Mouse (Mus musculus) neural tube, embryonic 11.5 days (tissue): ENCODE measurements around the gene Hils1. TPM values are rescaled to one million over a fixed set of nuclear protein-coding genes. Genes with fewer than 3 reads are reported as not detected.
A peak's percentile ranks its signal among the peaks of the same experiment; 100 is the strongest.

Experiments
- ATAC-seq: fragments of 200-750 bp; cut with Nextera tagmentation; 2 replicates; pipeline ENCODE4 v1.8.0; 2017; ENCODE audit warnings: moderate number of reproducible peaks, mild to moderate bottlenecking, moderate TSS enrichment, moderate library complexity; ENCODE audit not compliant: insufficient read depth, low FRiP score, low TSS enrichment
- DNase-seq: peaks from one replicate; pipeline ENCODE4 v3.0.0-alpha.2; 2015; ENCODE audit warnings: low spot score
- H3K27ac ChIP-seq: fragments of 300-500 bp; sonication (generic); 2 replicates; pipeline ENCODE4 v1.5.1; 2014; ENCODE audit warnings: low read depth, mild to moderate bottlenecking, low read length
- H3K27me3 ChIP-seq: fragments of 300-500 bp; sonication (generic); 2 replicates; pipeline ENCODE4 v1.6.1; 2014; ENCODE audit warnings: mild to moderate bottlenecking, low read length, mixed read lengths; ENCODE audit not compliant: control insufficient read depth, insufficient read depth
- H3K36me3 ChIP-seq: fragments of 300-500 bp; sonication (generic); 2 replicates; pipeline ENCODE4 v1.6.1; 2014; ENCODE audit warnings: mild to moderate bottlenecking, low read length, moderate library complexity, mixed read lengths; ENCODE audit not compliant: control insufficient read depth, insufficient read depth
- H3K4me1 ChIP-seq: fragments of 300-500 bp; sonication (generic); 2 replicates; pipeline ENCODE4 v1.6.1; 2014; ENCODE audit warnings: low read length, mixed read lengths; ENCODE audit not compliant: control insufficient read depth, insufficient read depth
- H3K4me2 ChIP-seq: fragments of 300-500 bp; sonication (generic); 2 replicates; pipeline ENCODE4 v1.6.1; 2014; ENCODE audit warnings: low read depth, mild to moderate bottlenecking, moderate library complexity
- H3K4me3 ChIP-seq: fragments of 300-500 bp; sonication (generic); 2 replicates; pipeline ENCODE4 v1.5.1; 2014; ENCODE audit warnings: low read depth, low read length
- H3K9ac ChIP-seq: fragments of 300-500 bp; sonication (generic); 2 replicates; pipeline ENCODE4 v1.6.1; 2014; ENCODE audit warnings: mild to moderate bottlenecking, low read length
- H3K9me3 ChIP-seq: fragments of 300-500 bp; sonication (generic); 2 replicates; pipeline ENCODE4 v1.6.1; 2016; ENCODE audit warnings: low read length; ENCODE audit not compliant: control insufficient read depth
- WGBS: fragments of 180-500 bp; shearing (Covaris S2); extraction: QIAGEN DNeasy Blood & Tissue Kit; methylation state at CpG from one replicate; pipeline ENCODE4 v1.1.7; 2014; 5-methylcytosine and 5-hydroxymethylcytosine counted together
- polyA plus RNA-seq: library from polyadenylated mRNA; unstranded; fragments of >200 nt; fragmentation: Nextera tagmentation; extraction: Ambion mirVana; gene quantifications from 2 replicates; pipeline ENCODE4 v1.2.1, GENCODE M21; 2014

Hils1 gene
- polyA plus RNA-seq, 1 experiment from 2014 or later, result not detected

DNA sequence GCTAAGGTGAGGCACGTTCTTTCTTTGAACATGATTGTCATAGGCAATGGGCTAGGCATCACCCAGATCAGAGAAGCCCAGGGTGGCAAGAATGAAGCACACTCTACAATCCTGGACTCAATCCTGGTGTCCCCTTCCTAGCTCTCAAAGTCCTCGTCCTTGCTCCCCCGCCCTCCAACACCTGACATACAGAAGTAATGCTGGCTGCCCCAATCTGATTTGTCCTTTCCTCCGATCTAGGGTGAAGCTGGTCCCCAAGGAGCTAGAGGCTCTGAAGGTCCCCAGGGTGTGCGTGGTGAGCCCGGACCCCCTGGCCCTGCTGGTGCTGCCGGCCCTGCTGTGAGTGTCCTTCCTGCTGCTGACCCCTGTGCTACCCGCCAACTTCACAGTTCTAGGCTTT, 25.6 kb upstream of the Hils1 start:
- DNase-seq (no peak), ATAC-seq (no peak)
- Histone ChIP-seq H3K36me3 (no peaks in the 10 kb centered on the region; the same call in 1 of the 2 replicates), H3K4me2 (no peak overlapping the region), H3K9ac (no peak overlapping the region), H3K27ac (no peak overlapping the region), H3K27me3 (peaks cover 14% of the 10 kb centered on the region), H3K9me3 (no peaks in the 10 kb centered on the region), H3K4me3 (no peak overlapping the region), H3K4me1 (no peaks in the 10 kb centered on the region)
- 80% methylated on average over 8 of the region's 8 CpGs for WGBS

DNA sequence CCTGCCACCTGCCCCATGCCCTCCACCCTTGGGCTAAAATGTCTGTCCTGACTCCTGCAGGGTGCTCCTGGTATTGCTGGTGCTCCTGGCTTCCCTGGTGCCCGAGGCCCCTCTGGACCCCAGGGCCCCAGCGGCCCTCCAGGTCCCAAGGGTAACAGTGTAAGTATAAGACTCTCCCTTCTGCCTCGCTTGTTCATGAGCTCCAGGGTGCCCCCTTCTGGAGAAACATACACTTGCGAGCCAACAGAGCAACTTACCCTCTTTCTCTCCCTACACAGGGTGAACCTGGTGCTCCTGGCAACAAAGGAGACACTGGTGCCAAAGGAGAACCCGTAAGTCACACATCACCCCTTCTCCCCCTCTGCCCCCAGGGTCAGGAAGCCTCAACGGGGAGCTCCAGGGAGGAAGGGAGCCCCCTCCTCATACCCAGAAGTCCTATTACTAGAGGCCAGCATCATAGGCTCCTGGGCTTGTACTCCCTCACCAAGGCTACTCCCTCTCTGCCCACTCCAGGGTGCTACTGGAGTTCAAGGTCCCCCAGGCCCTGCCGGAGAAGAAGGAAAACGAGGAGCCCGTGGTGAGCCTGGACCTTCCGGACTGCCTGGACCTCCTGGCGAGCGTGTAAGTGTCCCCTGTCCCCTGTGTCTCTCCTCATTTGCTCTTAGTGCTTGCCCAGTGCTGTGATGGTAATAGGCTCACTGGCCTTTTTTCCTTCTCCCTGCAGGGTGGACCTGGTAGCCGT, 24.9 kb upstream of the Hils1 start:
- no peak for ATAC-seq
- Histone ChIP-seq H3K27me3 (peaks cover 14% of the 10 kb centered on the region), H3K4me3 (no peak overlapping the region), H3K27ac (no peak overlapping the region), H3K36me3 (no peaks in the 10 kb centered on the region; the same call in 1 of the 2 replicates), H3K9ac (no peak overlapping the region), H3K4me2 (no peak overlapping the region), H3K4me1 (no peaks in the 10 kb centered on the region), H3K9me3 (no peaks in the 10 kb centered on the region)
- peak; percentile 34 for DNase-seq
- WGBS, result 51% methylated on average over 13 of the region's 13 CpGs

DNA sequence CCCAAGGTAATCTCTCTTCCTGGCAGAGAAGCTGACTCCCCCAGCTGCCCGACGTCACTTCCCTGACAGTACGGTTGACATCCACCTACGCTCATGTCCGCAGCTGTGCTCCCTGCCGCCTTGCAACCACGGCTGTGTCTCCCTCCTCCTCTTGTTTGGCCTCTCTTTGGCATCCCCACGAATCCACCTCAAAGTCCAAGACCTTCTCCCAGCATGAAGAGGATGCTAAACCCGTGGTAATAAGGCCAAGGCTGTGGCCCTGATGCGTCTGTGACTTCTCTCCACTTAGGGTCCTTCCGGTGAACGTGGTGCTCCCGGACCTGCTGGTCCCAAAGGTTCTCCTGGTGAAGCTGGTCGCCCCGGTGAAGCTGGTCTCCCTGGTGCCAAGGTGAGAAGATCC, 24.3 kb upstream of the Hils1 start:
- WGBS, result 81% methylated on average over 15 of the region's 15 CpGs
- H3K4me3 ChIP-seq, result no peak overlapping the region
- H3K27ac ChIP-seq, result no peak overlapping the region
- H3K9me3 ChIP-seq, result no peaks in the 10 kb centered on the region
- H3K4me1 ChIP-seq, result no peaks in the 10 kb centered on the region
- H3K9ac ChIP-seq, result no peak overlapping the region
- peaks cover 11% of the 10 kb centered on the region for H3K27me3 ChIP-seq
- DNase-seq (no peak), ATAC-seq (no peak)
- no peaks in the 10 kb centered on the region; the same call in 1 of the 2 replicates for H3K36me3 ChIP-seq
- H3K4me2 ChIP-seq, result no peak overlapping the region

DNA sequence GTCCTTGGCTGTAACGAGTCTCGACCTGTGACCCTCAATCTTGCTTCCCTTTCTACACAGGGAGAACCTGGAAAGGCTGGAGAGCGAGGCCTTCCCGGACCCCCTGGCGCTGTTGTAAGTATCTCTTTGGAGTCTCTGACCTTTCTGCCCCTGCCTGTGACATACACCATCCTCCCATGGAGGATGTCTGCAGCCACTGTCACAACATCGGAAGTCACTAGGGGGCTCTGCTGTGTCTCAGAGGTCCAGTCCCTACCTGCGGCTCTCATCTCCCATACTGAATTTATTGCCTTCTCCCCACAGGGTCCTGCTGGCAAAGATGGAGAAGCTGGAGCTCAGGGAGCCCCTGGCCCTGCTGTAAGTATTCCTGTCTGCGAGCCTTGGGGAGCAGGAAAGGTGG, 23.1 kb upstream of the Hils1 start:
- Histone ChIP-seq H3K27me3 (no peaks in the 10 kb centered on the region), H3K9me3 (no peaks in the 10 kb centered on the region)
- no peak for ATAC-seq

DNA sequence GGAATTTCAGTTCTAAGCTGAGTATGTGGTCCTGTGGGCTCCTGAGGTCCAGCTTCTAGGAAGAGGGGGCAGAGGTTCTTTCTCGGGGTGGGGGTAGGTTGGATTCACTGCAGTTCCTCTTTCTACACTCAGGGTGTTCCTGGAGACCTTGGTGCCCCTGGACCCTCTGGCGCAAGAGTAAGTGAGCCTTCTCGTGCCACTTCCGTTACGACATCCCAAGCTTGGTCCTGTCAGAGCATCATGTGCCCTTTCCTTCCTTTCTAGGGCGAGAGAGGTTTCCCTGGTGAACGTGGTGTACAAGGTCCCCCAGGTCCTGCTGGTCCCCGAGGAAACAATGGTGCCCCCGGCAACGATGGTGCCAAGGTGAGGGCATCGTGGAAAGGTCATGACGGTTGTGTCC, 22.2 kb upstream of the Hils1 start:
- H3K27me3 ChIP-seq, result no peaks in the 10 kb centered on the region
- H3K27ac ChIP-seq, result no peak overlapping the region

More for the DNA sequence above, 23.1 kb upstream of the Hils1 start:
- Histone ChIP-seq H3K4me3 (no peak overlapping the region), H3K4me2 (no peak overlapping the region), H3K36me3 (no peaks in the 10 kb centered on the region; the same call in 1 of the 2 replicates), H3K27ac (no peak overlapping the region), H3K9ac (no peak overlapping the region), H3K4me1 (no peaks in the 10 kb centered on the region)
- no peak for DNase-seq
- 18% methylated on average over 8 of the region's 8 CpGs for WGBS

DNA sequence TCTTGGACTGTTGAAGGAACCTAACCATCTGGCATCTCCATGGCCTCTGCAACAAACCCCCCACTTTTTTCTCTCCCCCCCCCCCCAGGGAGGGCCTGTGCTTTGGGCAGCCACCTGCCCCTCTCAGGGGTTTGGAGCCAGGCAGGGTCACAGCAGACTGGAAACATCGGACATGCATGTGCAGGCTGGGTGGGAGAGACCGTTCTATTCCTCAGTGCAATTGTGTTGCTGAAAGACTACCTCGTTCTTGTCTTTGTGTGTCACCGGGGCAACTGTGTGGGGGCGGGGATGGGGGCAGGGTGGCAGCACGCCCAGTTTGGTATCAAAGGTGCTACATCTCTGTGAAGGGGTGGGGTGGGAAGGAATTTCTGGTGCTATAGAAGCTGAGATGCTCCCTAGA, 15.2 kb upstream of the Hils1 start:
- no peaks in the 10 kb centered on the region; the same call in 1 of the 2 replicates for H3K36me3 ChIP-seq
- no peaks in the 10 kb centered on the region for H3K9me3 ChIP-seq
- H3K9ac ChIP-seq, result 0 out of 2 replicates have a peak overlapping the region, but pooled peaks have one; percentile 1
- peaks cover 3% of the 10 kb centered on the region for H3K4me1 ChIP-seq
- ATAC-seq (no peak), DNase-seq (no peak)
- 11% methylated on average over 6 of the region's 6 CpGs for WGBS
- no peak overlapping the region for H3K27ac ChIP-seq
- H3K4me2 ChIP-seq, result no peak overlapping the region
- no peaks in the 10 kb centered on the region for H3K27me3 ChIP-seq
- no peak overlapping the region for H3K4me3 ChIP-seq

More for the DNA sequence above, 22.2 kb upstream of the Hils1 start:
- Histone ChIP-seq H3K4me2 (no peak overlapping the region), H3K9me3 (no peaks in the 10 kb centered on the region), H3K4me3 (no peak overlapping the region), H3K4me1 (no peaks in the 10 kb centered on the region), H3K36me3 (no peaks in the 10 kb centered on the region; the same call in none of the 2 replicates), H3K9ac (no peak overlapping the region)
- no peak for ATAC-seq
- WGBS, result 92% methylated on average over 12 of the region's 12 CpGs
- no peak for DNase-seq

DNA sequence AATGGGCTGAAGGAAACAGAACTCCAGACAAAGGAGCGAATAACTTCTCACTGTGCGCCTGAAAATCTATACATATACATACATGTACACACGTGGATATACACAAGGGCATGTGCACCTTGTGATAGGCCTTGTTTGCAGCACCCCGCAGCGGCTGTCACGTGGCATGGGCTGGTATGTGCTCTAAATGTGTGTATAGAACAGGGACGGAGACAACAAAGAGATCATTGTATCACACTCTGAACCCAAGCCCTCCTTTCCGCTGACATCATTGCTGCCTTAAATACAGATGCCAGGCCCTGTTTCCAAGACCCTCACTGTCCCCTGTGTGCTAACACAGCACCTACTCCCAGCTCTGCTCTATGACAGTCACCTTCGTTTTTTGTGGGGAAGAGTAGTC, 12.3 kb upstream of the Hils1 start:
- no peak for ATAC-seq
- H3K4me3 ChIP-seq, result no peak overlapping the region
- no peak for DNase-seq
- H3K27ac ChIP-seq, result no peak overlapping the region
- no peaks in the 10 kb centered on the region for H3K9me3 ChIP-seq
- 75% methylated on average over 9 of the region's 9 CpGs for WGBS
- H3K36me3 ChIP-seq, result no peaks in the 10 kb centered on the region; the same call in 1 of the 2 replicates
- no peak overlapping the region for H3K9ac ChIP-seq
- peaks cover 3% of the 10 kb centered on the region for H3K4me1 ChIP-seq
- H3K27me3 ChIP-seq, result no peaks in the 10 kb centered on the region
- no peak overlapping the region for H3K4me2 ChIP-seq

DNA sequence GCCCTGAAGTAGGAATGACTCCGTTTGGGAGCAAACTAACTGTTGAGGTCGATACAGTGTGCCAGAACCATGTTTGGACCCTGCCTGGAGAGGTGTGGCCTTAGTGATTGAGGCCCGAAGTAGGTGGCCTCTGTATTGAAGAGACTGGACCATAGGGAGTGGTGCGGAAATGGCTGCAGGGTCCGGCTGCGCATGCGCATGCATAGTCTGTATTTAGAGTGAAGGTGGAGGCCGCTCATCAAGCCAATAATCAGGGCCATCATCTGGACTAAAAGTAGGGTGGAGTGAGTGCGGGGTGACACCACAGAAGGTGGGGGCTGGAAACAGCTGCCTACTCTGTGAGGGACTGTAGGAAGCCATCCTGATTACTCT, 9.7 kb upstream of the Hils1 start:
- ATAC-seq, result no peak
- WGBS, result 81% methylated on average over 9 of the region's 9 CpGs

More for the DNA sequence above, 9.7 kb upstream of the Hils1 start:
- H3K9me3 ChIP-seq, result no peaks in the 10 kb centered on the region
- H3K4me2 ChIP-seq, result no peak overlapping the region
- H3K4me3 ChIP-seq, result no peak overlapping the region
- no peaks in the 10 kb centered on the region for H3K27me3 ChIP-seq
- no peaks in the 10 kb centered on the region for H3K4me1 ChIP-seq
- no peak overlapping the region for H3K27ac ChIP-seq
- no peak for DNase-seq
- no peak overlapping the region for H3K9ac ChIP-seq
- H3K36me3 ChIP-seq, result no peaks in the 10 kb centered on the region
